Mouse (Mus musculus): ENCODE measurements around the gene 4930558K02Rik.

GRCm38 (mm10) chr1:161907111-161907510, 72.3 kb downstream of the 4930558K02Rik start:
- TF ChIP-seq CTCF (IDR thresholded peaks at IDR 0.05; ENCODE audit: borderline replicate concordance, insufficient read depth, low read depth, low read length) = no peak
- TF ChIP-seq POLR2A (IDR thresholded peaks at IDR 0.05; ENCODE audit: borderline replicate concordance, insufficient read depth, low read length) = no peak
